Mouse (Mus musculus) right cerebral cortex, adult 2 months (tissue): Measurements from ENCODE around the gene Fcna.

Experiments used
- DNase-seq, 2 experiments: peaks; one replicate each; pipeline ENCODE4 v3.0.0; 2021 to 2022; ENCODE audit warnings: low spot score in 2 of 2

The Fcna gene

DNA sequence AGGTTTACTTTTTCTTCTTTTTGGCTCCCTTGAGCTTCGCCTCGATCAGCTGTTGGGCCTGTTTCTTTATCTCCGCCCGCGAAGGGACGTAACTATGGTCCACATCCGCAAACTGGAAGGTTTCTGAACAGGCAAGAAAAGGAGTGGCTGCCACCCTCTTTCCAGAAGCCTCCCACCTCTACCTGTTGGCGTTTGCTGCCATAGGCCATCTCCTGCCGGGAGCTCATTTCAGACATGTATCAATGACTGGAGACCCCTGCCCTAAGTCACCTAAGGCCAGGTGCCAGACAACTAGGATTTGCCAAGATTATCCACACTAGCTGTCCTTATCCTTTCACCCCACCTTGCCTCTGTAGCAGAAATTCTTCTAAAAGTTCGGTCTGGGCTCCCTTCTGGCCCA is 19.2 kb downstream of the Fcna start:
- no peak for DNase-seq

DNA sequence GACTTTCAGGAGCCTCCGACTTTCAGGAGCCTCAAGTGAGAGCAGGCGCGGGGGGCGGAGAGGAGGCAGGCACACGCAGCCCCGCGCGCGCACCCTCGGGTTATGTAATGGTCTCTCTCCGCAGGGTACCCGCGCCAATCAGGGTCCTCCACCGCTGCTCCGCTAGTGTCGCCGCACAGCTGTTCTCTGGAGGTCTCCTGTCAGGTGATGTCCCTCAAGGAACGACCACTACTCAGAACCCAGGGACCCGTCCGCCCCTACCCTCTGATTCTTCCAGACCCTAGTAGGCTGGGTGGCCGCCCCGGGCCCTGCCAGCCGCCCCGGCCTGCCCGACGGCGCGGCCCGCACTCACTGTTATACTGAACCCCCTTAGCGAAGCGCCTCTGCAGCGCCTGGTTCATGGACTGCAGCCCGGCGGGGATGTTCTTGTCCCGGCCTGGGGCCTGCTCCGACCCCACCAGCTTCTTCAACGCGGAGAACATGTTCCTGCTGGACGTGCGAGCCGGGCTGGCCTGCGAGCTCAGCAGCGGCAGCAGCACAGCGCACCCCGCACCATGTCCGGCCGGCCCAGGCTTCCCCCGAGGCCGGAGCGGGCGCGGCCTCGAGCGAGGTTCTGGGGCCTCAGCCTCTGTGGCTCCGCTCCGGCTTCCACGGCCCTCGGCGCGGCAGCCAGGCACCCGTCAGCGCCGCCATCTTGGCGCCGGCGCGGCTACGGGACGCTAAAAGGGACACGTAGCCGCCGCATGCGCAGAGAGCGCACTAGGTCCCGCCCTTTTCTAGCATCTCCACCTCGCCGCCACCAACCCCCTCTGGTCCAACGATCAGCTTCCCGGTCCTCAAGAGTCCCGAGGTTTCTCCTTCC is 19.8 kb downstream of the Fcna start, which contains the start of gene Rabl6:
Rabl6 (minus strand) TSS at position 761 of the 862 bp plus-strand sequence.
- peak; percentile 89 to 92 for DNase-seq

DNA sequence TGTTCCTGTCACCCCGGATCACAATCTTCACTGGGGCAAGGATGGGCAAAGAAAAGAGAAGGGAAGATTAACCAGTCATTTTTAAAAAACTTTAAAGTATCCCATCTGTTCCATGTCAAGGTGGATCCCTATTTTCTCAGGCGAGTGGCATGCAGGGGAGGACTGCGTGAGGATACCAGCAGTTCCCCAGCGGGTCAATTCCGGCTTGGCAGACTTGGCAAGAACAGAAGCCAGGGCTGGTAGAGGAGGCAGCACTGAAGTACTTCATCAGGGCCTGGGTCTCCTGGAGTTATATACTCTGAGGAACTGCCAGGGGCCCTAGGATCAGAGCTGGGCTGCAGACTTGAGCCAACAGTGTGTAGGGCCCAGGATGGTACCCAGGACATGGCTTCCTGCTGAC is 25.3 kb downstream of the Fcna start:
- no peak for DNase-seq

DNA sequence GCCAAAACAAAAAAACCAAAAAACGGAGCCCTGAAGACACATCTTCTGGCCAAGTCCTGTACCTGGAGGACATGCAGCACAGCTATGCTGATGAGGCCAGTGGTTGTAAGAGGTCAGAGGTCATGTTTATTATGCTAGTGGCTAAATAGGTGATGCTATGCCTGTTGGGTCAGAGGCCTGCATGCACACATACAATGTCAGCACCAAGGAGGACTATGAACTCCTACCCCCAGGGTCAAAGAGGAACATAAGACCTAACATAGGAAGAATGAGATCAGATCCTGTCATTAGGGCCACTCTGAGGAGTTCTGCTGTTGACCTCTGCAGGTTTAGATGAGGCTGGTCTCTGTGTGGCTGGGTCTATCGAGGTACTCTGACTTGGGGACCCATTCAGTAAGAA is 27.8 kb downstream of the Fcna start:
- no peak for DNase-seq

DNA sequence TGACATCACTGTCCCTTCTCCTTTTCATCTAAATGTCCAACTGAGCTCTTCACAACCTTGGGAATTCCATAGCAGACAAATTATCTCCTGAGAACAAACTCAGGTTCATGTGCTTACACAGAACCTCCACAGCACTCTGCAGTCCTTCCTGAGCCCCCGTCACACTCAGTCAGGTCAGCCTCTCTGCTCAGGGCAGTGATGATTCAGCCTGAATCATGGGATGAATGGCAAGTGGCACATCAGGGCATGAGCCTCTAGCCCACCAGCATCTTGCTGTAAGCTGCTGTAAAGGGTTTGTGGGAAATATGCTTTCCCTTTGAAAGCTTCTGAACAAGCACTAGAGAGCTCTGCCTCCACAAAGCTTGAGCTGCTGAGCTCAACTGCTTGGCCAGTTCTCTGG is 29.1 kb downstream of the Fcna start:
- no peak for DNase-seq

DNA sequence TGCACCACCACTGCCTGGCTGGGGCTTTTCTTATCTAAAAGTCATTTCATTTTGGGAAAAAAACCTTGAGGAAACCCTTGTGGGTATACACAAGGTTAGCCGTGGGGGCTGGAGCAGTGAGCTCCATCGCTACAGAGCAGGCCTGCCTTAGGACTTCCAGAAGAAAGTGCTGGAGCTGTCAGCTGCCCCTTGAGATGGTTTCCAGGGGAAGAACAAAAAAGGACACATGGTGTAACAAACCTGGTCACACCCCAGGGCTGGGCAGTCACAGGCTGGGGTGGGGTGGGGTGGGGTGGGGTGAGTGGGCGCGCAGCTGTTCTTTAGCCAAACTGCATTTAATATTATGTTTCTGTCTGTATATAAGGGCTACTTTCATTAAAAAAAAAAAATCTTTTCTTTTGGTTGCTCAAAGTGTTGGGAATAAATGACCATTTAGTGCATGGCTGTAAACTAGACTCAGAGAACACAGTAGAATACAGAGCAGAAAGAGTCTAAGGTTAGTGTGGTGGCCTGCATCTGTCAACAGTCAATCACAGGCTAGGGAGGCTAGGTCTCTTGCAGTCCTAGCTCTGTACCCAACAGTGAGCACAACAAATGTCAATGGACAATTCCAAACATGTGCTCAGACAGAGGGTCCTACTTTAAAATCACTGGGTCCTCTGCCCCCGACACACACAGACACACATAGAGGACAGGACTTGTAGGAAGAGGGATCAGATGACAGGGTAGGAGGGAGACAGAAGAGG is 30.9 kb downstream of the Fcna start:
- no peak for DNase-seq

DNA sequence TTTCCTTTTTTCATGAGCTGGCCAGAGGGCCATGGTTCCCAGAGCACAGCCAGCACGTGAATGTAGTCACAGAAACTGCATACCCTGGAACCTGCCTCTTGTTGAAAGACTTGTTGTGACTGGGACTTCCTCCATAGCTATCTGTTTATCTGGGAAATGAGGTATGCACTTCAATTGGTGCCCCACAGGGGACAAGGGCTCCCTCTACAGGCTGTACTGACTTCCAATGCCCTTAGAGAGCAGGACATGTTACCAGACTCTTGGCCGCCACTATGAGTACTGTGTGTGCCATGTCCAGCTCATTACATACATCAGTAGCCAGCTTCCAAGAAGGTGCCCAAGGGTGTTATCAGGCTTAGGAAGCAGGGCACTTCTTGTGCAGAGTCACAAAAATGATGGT is 36.0 kb downstream of the Fcna start:
- DNase-seq, result peak in 1 of 2 experiments; percentile 57

DNA sequence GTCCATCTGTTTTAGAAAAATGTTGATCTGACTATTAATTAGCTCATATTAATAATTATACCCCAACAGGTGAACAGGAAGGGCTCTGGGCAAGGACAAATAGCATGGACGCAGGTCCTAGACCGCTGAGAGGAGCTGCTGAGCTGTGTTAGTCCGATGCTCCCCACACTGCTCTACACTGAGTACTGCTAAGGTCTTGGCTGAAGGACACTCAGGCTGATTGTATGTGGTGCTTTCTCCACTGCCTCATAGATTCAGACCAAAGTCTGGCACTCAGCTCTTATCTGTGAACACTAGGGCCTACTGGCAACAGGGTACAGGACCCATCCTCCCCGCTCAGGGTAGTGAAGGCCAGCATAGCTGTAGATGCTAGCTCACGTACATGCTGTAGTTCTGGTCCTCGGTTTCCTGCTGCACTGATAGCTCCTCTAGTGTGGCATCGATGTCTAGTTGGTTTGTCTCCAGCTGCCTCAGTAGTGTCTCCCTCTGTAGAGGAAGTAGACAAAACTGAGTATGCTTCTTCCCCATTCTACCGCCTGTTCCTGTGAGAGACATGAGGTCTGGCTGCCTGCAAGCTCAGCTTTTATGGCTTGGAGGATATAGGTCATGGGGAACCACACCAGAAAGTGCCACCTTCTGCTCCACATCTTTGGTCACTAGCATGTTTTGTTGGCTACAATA is 39.5 kb downstream of the Fcna start:
- DNase-seq, result no peak

DNA sequence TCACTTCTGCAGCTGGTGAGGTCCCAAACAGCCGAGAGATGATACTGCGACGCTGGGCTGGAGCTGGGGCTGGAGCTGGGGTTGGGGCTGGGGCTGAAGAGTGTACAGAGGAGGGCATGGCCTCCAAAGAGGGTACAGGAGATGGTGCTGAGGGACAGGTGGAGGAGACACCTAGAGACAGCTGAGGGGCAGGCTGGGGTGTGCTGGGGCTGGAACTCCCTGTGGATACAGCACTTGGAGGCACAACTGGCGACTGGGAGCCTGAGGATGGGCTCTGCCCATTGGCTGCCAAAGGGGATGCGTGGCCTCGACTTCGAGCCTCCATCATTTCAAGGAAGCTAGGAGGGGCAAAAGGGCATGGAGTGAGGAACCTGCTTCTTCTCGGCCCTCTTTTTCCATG is 40.5 kb downstream of the Fcna start:
- DNase-seq, result no peak

DNA sequence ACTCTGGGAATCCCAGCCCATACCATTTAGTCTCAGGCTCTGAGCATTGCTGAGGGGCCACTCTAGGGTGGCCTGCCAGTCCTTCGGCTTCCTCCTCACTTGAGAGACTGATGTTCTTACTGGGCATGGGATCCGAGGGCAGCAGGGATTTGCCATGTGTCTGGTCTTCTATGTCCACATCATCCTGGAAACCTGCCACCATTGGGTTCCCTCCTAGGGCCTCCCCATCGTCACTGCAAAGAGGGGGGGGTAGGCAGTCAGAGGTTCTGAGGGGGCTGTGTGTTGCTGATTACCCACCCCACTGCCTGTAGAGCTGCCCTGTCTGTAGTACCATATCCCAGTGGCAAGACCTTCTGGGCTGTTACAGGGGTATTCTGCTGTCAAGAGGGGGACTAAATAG is 42.2 kb downstream of the Fcna start:
- DNase-seq, result no peak

DNA sequence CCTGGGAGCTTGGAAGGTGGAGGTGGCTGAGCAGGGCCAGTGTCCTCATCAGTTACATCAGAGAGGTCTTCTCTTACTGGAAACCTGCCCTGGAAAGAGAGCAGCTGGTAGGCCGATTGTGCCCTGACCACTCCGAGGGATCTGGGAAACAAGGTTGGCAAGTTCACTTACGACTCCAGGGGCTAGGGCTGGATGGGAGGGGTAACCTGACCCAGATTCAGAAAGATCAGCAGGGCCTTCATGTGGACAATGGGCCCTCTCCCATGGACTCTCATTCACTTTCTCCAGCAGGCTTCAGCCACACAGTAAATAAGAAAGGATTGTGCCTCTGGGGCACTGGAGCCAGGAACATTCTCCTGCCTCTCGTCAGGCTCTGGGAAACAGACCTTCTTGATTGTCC is 43.0 kb downstream of the Fcna start:
- no peak for DNase-seq

DNA sequence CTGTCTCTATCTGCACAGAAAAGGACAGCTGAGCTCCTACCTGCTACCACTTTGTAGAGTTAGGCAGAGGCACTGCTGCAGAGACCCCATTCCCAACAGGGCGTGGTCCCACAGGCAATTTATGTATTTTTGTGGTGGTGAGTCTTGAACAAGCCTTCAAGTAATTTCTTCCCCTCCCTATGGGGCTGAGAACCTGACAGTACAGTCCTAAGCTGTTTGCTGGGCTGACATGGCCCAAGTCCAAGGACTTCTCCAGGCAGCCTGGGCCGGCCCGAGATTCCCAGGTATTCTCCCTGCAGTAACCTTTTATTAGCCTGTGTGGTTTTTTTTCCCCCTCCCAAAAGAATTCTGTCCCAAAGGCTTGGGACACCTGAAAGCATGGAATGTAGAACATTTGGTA is 43.7 kb downstream of the Fcna start:
- DNase-seq, result no peak

DNA sequence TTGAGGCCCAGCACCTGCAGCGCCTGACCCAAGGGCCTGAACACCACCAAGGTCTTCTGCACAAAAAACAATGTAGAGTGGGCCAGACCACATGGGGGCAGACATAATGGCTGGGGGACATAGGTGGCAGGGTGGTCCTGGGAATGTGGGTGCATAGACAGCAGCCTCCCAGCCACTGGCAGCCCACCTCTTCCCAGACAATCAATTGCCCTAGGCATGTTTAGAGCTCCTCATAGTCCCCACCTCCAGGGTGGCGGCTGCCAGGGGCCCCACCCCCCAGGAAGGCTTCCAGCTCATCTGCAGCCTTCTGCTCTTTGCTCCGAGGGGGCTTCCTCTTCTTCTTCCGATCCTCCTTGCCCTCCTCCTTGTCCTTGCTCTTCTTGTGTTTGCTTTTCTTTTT is 44.3 kb downstream of the Fcna start:
- no peak for DNase-seq

DNA sequence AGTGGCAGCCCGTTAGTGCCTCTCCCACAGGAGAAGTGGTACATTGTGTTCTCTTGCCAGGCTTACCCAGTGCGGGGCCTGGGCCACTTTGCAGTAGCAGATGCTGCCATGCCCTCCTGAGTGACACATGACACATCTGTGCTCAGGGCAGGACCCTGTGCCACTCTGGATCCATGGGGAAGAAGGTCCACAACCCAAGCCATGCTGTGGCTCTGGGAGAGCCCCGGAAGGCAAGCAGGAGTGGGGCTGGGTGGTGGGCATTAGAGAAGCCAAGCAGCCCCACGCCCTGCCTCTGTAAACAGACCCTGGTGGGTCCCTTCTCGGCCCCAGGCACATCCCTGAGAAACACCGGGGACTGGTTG is 44.7 kb downstream of the Fcna start:
- no peak for DNase-seq

DNA sequence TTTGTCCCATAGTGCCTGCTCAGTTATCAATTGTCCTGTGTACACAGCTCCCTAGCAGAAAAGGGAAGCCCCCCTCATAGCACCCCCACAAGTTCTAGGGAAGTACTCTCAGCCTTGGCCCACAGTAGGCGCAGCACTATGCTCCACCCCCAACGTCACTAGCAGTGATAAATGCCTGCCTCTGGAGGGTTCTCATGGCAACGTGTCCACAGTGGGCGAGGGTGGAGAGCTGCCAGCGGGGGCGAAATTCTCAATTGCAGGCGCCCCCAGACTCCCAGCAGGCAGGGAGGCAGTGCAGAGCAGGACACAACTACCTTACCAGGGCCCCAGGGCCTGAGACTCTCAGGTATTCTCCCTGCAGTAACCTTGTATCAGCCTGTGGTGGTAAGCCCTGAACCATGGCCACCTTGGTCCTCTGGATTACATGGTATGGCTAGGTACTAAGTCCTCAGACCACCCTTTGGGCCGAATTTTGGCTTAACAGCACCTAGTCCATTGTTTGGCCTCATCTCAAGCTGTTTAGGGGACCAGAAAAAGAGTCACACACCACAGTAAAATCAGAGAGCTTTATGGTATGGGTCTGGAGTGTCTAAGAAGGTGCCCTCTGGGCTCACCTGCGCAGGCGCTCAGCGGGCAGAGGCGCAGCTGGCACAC is 45.2 kb downstream of the Fcna start:
- peak; percentile 91 to 92 for DNase-seq

DNA sequence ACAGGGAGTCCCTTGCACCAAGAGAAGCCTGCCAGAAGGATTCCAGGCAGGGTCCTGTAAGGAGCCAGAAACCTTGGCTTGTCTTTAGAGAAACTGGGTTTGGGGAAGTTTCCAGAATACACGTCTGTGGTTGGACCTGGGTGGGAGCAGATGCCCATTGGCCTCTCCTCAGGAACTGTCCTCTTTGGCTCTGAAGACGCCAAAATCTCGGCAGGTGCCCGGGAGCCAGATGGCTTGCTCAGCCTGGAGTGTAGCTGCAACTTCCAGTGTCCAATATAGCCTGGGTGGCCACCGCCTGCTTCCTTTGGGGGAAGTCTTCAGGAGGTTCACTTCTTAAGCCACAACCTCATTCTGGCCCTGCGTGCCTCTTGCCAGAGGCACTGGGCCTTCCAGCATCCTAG is 45.9 kb downstream of the Fcna start:
- DNase-seq, result peak; percentile 56 to 61

DNA sequence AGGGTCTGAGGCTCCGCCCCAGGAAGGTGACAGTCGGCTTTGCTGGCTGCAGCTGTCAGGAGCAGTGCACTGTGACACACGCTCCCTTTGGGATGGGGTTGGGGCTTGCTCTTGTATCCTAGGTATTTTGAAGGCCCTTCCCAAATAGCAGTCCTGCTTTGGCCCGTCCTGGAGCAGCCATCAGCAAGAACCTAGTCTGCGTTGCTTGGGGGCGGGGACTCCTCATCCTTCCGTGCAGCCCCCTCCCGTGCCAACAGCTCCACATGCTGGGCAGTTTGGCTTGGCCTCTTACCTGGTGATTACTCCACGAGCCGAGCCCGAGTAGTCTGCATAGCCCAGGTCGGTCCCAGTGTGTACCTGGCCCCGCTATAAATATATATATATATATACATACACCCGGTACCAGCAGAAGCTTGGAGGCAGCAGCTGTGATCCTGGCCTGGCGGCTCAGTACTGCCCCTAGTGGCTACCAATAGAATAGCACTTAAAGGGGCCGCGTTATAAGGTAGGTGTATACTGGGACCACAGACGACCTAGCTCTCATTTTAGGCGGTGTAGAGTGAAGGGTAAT is 46.5 kb downstream of the Fcna start, which contains the start of gene Ajm1:
Ajm1 (minus strand) TSS at position 464 of the 571 bp plus-strand sequence.
- DNase-seq, result peak; percentile 79 to 83

DNA sequence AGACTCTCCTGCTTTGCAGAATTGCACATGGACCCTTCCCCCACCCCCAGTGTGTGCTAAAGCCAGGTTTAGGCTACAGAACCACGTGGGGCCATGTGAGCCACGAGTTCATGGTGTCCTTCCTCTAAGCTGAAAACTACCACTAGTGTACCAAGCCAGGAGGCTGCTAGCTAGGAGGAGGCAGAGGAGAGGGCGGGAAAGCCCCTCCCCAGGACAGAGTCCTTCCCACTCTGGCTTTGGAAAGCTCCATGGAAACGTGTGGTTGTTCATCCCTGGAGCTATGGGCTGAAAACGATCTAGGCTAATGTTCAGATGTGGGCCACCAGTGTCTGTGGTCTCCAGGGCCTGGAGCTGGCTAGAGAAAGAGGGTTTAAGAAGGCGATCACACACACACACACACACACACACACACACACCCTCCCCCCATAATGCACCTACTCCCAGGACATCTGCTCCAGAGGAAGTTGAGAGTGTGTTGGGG is 47.2 kb downstream of the Fcna start:
- DNase-seq, result peak; percentile 59 to 60

DNA sequence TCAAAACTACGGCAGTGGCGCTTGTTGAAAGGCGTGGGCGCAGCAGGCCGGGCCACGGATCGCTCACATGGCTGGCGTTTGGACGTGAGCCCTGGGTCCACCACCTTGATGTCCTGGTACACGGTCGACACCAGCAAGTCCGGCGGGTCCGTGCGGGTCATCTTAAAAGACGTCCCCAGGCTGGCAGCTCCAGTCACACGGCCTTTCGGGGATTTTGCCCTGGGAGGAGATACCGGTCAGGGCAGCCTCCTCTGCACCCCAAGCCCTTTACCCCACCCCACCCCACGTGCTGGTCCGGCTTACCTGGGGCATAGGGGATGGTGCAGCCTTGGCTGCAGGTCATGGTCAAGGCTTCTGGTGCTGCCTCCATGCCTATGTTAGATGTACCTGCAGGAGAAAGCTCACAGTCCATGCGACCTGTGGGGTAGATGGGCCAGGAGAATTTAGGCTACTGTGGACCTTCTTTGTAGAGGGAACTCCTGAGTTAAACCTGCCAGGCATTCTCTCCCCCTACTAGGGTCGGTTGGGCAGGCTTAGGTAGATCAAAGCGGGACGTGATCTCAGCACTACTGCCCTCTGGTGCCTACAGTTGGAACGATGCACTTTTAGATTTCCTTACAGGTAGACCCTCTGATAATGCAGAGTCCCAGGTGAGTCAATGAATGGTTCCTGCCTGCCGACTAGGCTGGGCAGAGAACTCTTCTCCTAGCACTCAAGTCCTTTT is 47.9 kb downstream of the Fcna start:
- peak; percentile 73 to 79 for DNase-seq

DNA sequence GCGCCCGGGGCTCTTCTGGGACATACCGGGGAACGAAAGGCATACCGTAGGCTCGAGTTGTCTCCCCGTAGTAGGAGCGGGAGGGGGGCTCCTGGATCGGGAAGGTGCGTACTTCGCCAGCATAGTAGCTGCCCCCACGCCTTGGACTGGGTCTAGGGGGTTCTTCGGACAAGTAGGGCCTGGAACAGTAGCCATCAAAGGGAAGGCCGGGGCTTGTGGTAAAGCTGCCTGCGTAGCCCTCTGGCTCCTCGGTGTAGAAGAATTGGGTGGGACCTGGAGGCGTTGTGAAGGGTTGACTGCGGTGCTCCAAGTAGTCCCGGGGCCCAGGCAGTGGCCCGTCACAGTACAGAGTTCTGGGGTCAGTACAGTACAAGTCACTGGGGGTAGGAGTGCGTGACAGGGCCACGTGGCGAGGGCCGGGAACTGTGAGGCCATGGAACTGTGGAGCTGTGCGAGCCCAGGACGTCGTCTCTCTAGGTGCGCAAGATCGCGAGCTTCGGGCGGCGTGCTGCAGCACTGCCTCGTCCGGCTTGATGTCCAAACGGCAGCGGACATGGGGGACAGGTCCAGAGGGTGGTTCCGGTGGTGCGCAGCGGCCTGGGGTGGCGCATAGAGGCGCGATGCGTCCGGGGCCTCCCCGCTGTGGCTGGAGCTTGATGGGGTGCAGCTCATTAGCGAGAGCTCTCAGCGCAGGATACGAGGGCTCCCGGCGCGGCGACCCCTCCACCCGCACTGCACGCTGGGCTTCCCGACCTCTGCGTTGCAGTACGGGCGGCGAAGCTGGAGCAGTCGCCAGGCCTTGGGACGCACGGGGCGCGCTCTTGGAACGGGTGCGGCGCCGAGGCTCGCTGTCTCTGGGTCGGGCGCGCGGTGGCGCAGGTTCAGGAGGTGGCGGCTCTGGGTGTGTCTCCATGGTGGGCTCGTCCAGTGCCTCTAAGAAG is 48.8 kb downstream of the Fcna start:
- no peak for DNase-seq
